Mouse (Mus musculus) lung, adult 2 months (tissue): ENCODE data around the gene Hist1h3e.
A peak's percentile ranks its signal among the peaks of the same experiment; 100 is the strongest.
"Not testable (repeated sequence)": the region's sequence is repeated elsewhere in the genome, so short reads cannot be mapped to it uniquely, and the experiment has no call there.

Source experiments
- CTCF ChIP-seq: fragments of 200-500 bp; IDR thresholded peaks from 2 replicates; pipeline ENCODE4 v1.5.1; 2011; ENCODE audit warnings: mild to moderate bottlenecking, low read length, control low read depth; ENCODE audit not compliant: insufficient read depth
- POLR2A ChIP-seq: fragments of 200-500 bp; IDR thresholded peaks from 2 replicates; pipeline ENCODE4 v1.6.1; 2011; ENCODE audit warnings: low read depth, mild to moderate bottlenecking, control low read depth, low read length, borderline replicate concordance; ENCODE audit errors: extremely low read depth

GRCm38 (mm10) chr13:23573898-23574524 is 11.8 kb upstream of the Hist1h3e start, which contains the start of the genes Hist1h2bf and Hist1h2ad:
- TF ChIP-seq POLR2A: peak; percentile 33; the same call in 1 of the 2 replicates
- TF ChIP-seq CTCF: not testable (repeated sequence)
